Mouse (Mus musculus): ENCODE data around the gene Kcnq1. TPM values are rescaled to one million over a fixed set of nuclear protein-coding genes. Genes with fewer than 3 reads are reported as not detected.

Kcnq1 gene
- polyA plus RNA-seq, 1 experiment from 2014 or later = 17.8 TPM

- Histone ChIP-seq H3K4me1 (replicated peaks; ENCODE audit: control insufficient read depth, insufficient read depth) (no peaks in the 10 kb centered on the region), H3K27me3 (ENCODE audit: control insufficient read depth, insufficient read depth, low read length) (no peaks in the 10 kb centered on the region), H3K36me3 (ENCODE audit: control insufficient read depth, insufficient read depth, low read length) (no peaks in the 10 kb centered on the region), H3K9me3 (ENCODE audit: control insufficient read depth, low read length) (no peaks in the 10 kb centered on the region), H3K27ac (replicated peaks) (no peak overlapping the region), H3K4me2 (replicated peaks; ENCODE audit: low read depth) (no peak overlapping the region), H3K4me3 (ENCODE audit: low read depth, low read length) (no peak overlapping the region), H3K9ac (ENCODE audit: low read length) (no peak overlapping the region)
- 62% methylated on average over 3 of the region's 3 CpGs for WGBS
- no peak for TF ChIP-seq CTCF (IDR thresholded peaks at IDR 0.05; ENCODE audit: low read depth)
- ATAC-seq (ENCODE audit: low FRiP score, low TSS enrichment) = no peak
- DNase-seq (ENCODE audit: low spot score) = no peak
These were observed 55.9 kb downstream of the Kcnq1 start for GRCm38 (mm10) chr7:143162051-143162450.

DNA sequence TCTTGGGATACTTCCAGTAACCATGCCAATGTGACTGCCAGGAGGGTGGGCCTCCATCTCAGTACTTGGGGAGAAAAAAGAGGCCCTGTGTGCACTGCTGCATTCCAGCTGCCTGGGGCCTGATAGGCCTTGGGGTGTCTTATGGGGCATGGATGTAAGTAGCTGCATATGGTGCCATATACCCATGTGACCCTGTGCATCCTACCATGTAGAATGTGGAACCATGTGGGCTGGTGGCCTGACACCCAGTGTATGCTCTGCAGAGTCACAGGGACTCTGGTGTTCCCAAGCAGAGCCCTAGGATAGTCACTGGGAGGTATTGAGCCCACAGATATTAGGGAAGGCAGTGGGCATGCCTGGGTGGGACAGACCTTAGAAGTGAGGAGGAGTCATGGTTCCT, 57.9 kb downstream of the Kcnq1 start:
- H3K4me2 ChIP-seq (replicated peaks; ENCODE audit: low read depth) = no peak overlapping the region
- no peaks in the 10 kb centered on the region for H3K36me3 ChIP-seq (ENCODE audit: control insufficient read depth, insufficient read depth, low read length)
- TF ChIP-seq CTCF (IDR thresholded peaks at IDR 0.05; ENCODE audit: low read depth) (no peak), EP300 (optimal IDR thresholded peaks at IDR 0.05) (no peak)
- no peak overlapping the region for H3K4me3 ChIP-seq (ENCODE audit: low read depth, low read length)
- H3K9me3 ChIP-seq (ENCODE audit: control insufficient read depth, low read length) = no peaks in the 10 kb centered on the region
- ATAC-seq (ENCODE audit: low FRiP score, low TSS enrichment) = no peak
- H3K9ac ChIP-seq (ENCODE audit: low read length) = no peak overlapping the region
- H3K4me1 ChIP-seq (replicated peaks; ENCODE audit: control insufficient read depth, insufficient read depth) = no peaks in the 10 kb centered on the region
- H3K27me3 ChIP-seq (ENCODE audit: control insufficient read depth, insufficient read depth, low read length) = no peaks in the 10 kb centered on the region
- DNase-seq (ENCODE audit: low spot score) = no peak
- H3K27ac ChIP-seq (replicated peaks) = no peak overlapping the region

DNA sequence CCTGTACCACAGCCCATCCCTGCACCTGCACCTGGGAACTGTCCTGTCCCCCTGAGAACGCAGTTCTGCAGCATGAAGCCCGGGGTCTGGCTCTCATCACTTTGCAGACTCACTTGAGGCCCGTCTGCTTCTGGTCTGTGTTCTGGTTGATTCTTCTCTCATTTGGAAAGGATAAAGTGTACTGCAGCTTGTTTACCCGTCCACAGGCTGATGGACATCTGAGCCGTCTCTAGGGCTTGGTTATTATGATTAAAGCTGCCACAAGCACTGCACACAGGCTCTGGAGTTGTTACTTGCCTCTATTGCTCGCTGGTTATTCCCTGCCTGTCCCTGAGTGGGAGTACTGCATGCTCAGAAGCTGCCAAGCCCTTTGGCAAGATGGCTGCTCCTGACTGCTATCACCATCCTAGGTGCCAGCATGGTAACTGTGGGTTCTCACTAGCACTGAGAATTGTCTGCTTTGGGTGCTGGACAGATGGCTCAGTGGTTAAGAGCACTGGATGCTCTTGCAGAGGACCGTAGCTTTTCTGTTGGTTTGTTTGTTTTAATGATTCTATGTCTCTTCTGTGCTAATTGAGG, 59.6 kb downstream of the Kcnq1 start:
- no peak for TF ChIP-seq EP300 (optimal IDR thresholded peaks at IDR 0.05)
- TF ChIP-seq CTCF (IDR thresholded peaks at IDR 0.05; ENCODE audit: low read depth) = no peak
- H3K9me3 ChIP-seq (ENCODE audit: control insufficient read depth, low read length) = no peaks in the 10 kb centered on the region
- 43% methylated on average over 7 of the region's 7 CpGs for WGBS
- H3K4me1 ChIP-seq (replicated peaks; ENCODE audit: control insufficient read depth, insufficient read depth) = no peaks in the 10 kb centered on the region
- no peak for DNase-seq (ENCODE audit: low spot score)
- peak; percentile 42; the same call in 1 of the 2 replicates for ATAC-seq (ENCODE audit: low FRiP score, low TSS enrichment)
- no peak overlapping the region for H3K4me2 ChIP-seq (replicated peaks; ENCODE audit: low read depth)
- H3K36me3 ChIP-seq (ENCODE audit: control insufficient read depth, insufficient read depth, low read length) = no peaks in the 10 kb centered on the region
- H3K27me3 ChIP-seq (ENCODE audit: control insufficient read depth, insufficient read depth, low read length) = no peaks in the 10 kb centered on the region
- no peak overlapping the region for H3K9ac ChIP-seq (ENCODE audit: low read length)
- no peak overlapping the region for H3K4me3 ChIP-seq (ENCODE audit: low read depth, low read length)
- no peak overlapping the region for H3K27ac ChIP-seq (replicated peaks)

- Histone ChIP-seq H3K9ac (ENCODE audit: low read length) (no peak overlapping the region), H3K4me3 (ENCODE audit: low read depth, low read length) (no peak overlapping the region), H3K27ac (replicated peaks) (no peak overlapping the region), H3K36me3 (ENCODE audit: control insufficient read depth, insufficient read depth, low read length) (no peaks in the 10 kb centered on the region), H3K4me2 (replicated peaks; ENCODE audit: low read depth) (no peak overlapping the region), H3K4me1 (replicated peaks; ENCODE audit: control insufficient read depth, insufficient read depth) (no peaks in the 10 kb centered on the region), H3K27me3 (ENCODE audit: control insufficient read depth, insufficient read depth, low read length) (no peaks in the 10 kb centered on the region), H3K9me3 (ENCODE audit: control insufficient read depth, low read length) (no peaks in the 10 kb centered on the region)
- no peak for DNase-seq (ENCODE audit: low spot score)
- 76% methylated on average over 3 of the region's 3 CpGs for WGBS
- no peak for ATAC-seq (ENCODE audit: low FRiP score, low TSS enrichment)
- no peak for TF ChIP-seq CTCF (IDR thresholded peaks at IDR 0.05; ENCODE audit: low read depth)
- TF ChIP-seq EP300 (optimal IDR thresholded peaks at IDR 0.05) = no peak
These were observed 61.1 kb downstream of the Kcnq1 start for GRCm38 (mm10) chr7:143167275-143167674.

- TF ChIP-seq CTCF (IDR thresholded peaks at IDR 0.05; ENCODE audit: low read depth) = no peak
- TF ChIP-seq EP300 (optimal IDR thresholded peaks at IDR 0.05) = no peak
- no peaks in the 10 kb centered on the region for H3K4me1 ChIP-seq (replicated peaks; ENCODE audit: control insufficient read depth, insufficient read depth)
- H3K27me3 ChIP-seq (ENCODE audit: control insufficient read depth, insufficient read depth, low read length) = no peaks in the 10 kb centered on the region
- H3K4me3 ChIP-seq (ENCODE audit: low read depth, low read length) = no peak overlapping the region
- no peak overlapping the region for H3K27ac ChIP-seq (replicated peaks)
- DNase-seq (ENCODE audit: low spot score) (no peak), ATAC-seq (ENCODE audit: low FRiP score, low TSS enrichment) (no peak)
- H3K4me2 ChIP-seq (replicated peaks; ENCODE audit: low read depth) = no peak overlapping the region
- H3K36me3 ChIP-seq (ENCODE audit: control insufficient read depth, insufficient read depth, low read length) = no peaks in the 10 kb centered on the region
- no peak overlapping the region for H3K9ac ChIP-seq (ENCODE audit: low read length)
- no peaks in the 10 kb centered on the region for H3K9me3 ChIP-seq (ENCODE audit: control insufficient read depth, low read length)
- 94% methylated on average over 3 of the region's 3 CpGs for WGBS
These were observed 63.2 kb downstream of the Kcnq1 start for GRCm38 (mm10) chr7:143169371-143169770.

- Histone ChIP-seq H3K9me3 (ENCODE audit: control insufficient read depth, low read length) (no peaks in the 10 kb centered on the region), H3K27me3 (ENCODE audit: control insufficient read depth, insufficient read depth, low read length) (no peaks in the 10 kb centered on the region), H3K4me3 (ENCODE audit: low read depth, low read length) (no peak overlapping the region), H3K27ac (replicated peaks) (no peak overlapping the region), H3K4me1 (replicated peaks; ENCODE audit: control insufficient read depth, insufficient read depth) (no peaks in the 10 kb centered on the region), H3K9ac (ENCODE audit: low read length) (no peak overlapping the region), H3K4me2 (replicated peaks; ENCODE audit: low read depth) (no peak overlapping the region), H3K36me3 (ENCODE audit: control insufficient read depth, insufficient read depth, low read length) (no peaks in the 10 kb centered on the region)
- no peak for DNase-seq (ENCODE audit: low spot score)
- ATAC-seq (ENCODE audit: low FRiP score, low TSS enrichment) = no peak
- no peak for TF ChIP-seq CTCF (IDR thresholded peaks at IDR 0.05; ENCODE audit: low read depth)
- no peak for TF ChIP-seq EP300 (optimal IDR thresholded peaks at IDR 0.05)
- WGBS = 81% methylated on average over 5 of the region's 5 CpGs
These were observed 66.9 kb downstream of the Kcnq1 start for GRCm38 (mm10) chr7:143172914-143173547.
